Mouse (Mus musculus): ENCODE measurements around the gene Rgn. TPM values are rescaled to one million over a fixed set of nuclear protein-coding genes. Genes with fewer than 3 reads are reported as not detected.

Gene Rgn
- total RNA-seq (2022), result 1 to 10 TPM; 2.7 to 3.8 (median 3.7) TPM

GRCm38 (mm10) chrX:20549532-20549931 lies at the start of gene Rgn:
Gene Rgn (plus strand): TSS chrX:20549787.
- DNase-seq, result no peak

- DNase-seq, result no peak
Measured at GRCm38 (mm10) chrX:20520290-20520939, 29.2 kb upstream of the Rgn start.

- no peak for DNase-seq
Measured at GRCm38 (mm10) chrX:20521578-20521977, 28.0 kb upstream of the Rgn start.

GRCm38 (mm10) chrX:20532621-20533020 lies 17.0 kb upstream of the Rgn start:
- DNase-seq, result no peak

- no peak for DNase-seq
Measured at GRCm38 (mm10) chrX:20543867-20544266, 5.7 kb upstream of the Rgn start.

- DNase-seq, result peak; percentile 44
Measured at GRCm38 (mm10) chrX:20547609-20548008, 2.0 kb upstream of the Rgn start.

- peak; percentile 45 for DNase-seq
Measured at GRCm38 (mm10) chrX:20548011-20548879, 1.3 kb upstream of the Rgn start.

- DNase-seq, result no peak
Measured at GRCm38 (mm10) chrX:20548880-20549440, 627 bp upstream of the Rgn start.

GRCm38 (mm10) chrX:20552199-20552598 lies 2.6 kb downstream of the Rgn start:
- no peak for DNase-seq

GRCm38 (mm10) chrX:20561846-20562245 lies 12.3 kb downstream of the Rgn start:
- DNase-seq, result no peak

GRCm38 (mm10) chrX:20563941-20564340 lies 14.4 kb downstream of the Rgn start:
- no peak for DNase-seq

- DNase-seq, result peak; percentile 11
Measured at GRCm38 (mm10) chrX:20571024-20571423, 21.4 kb downstream of the Rgn start.

GRCm38 (mm10) chrX:20572683-20573082 lies 23.1 kb downstream of the Rgn start:
- no peak for DNase-seq

GRCm38 (mm10) chrX:20573927-20574326 lies 24.3 kb downstream of the Rgn start:
- DNase-seq, result no peak

- no peak for DNase-seq
Measured at GRCm38 (mm10) chrX:20587968-20588367, 38.4 kb downstream of the Rgn start.

- DNase-seq, result no peak
Measured at GRCm38 (mm10) chrX:20608500-20608899, 58.9 kb downstream of the Rgn start.

Other genes starting within 250 kb of the Rgn start
- gene Rp2, start 185.3 kb upstream of the Rgn start, total RNA-seq (2022), result 10 to 100 TPM; 15.4 to 22.1 (median 17.9) TPM
- 1 to 10 TPM; 5.3 to 8.2 (median 6.4) TPM for gene Jade3, start 124.1 kb upstream of the Rgn start, total RNA-seq (2022)
- gene Rbm10, start 67.7 kb downstream of the Rgn start, total RNA-seq (2022), result 10 to 100 TPM; 29.0 to 41.2 (median 40.0) TPM
- 100 to 1,000 TPM; 217 to 320 (median 257) TPM for gene Ndufb11, start 67.8 kb downstream of the Rgn start, total RNA-seq (2022)
- gene Uba1, start 108.5 kb downstream of the Rgn start, total RNA-seq (2022), result 100 to 1,000 TPM; 423 to 601 (median 476) TPM
- gene Cdk16, start 138.2 kb downstream of the Rgn start, total RNA-seq (2022), result 100 to 1,000 TPM; 143 to 182 (median 161) TPM
- gene Usp11, start 154.1 kb downstream of the Rgn start, total RNA-seq (2022), result 10 to 100 TPM; 35.6 to 56.0 (median 46.1) TPM
- 100 to 1,000 TPM; 135 to 208 (median 162) TPM for gene Araf, start 248.0 kb downstream of the Rgn start, total RNA-seq (2022)